Mouse (Mus musculus): Measurements from ENCODE around the gene Ffar3. TPM values are rescaled to one million over a fixed set of nuclear protein-coding genes. Genes with fewer than 3 reads are reported as not detected.

Gene Ffar3
- total and polyA plus RNA-seq, 3 experiments = not detected

DNA sequence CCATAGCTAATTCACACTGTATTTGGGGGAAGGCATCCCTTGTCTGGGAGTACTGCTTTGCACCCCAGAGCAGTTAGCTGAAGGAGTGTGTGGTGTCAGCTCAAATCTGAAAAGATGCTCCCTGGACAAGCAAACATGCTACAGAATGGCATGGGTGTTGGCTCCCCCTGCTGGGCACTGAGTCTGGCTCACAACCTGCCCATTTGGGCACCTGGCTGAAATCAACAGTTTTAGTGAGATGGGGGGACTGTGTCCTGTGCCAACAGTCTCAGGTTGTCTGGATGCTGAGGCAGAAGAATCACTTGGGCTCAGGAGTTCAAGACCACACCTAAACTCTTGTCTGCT is 3.3 kb upstream of the Ffar3 start (continued):
- no peak for TF ChIP-seq TBP (conservative IDR thresholded peaks at IDR 0.05; ENCODE audit: low read depth, low read length)
- TF ChIP-seq MYC (IDR thresholded peaks at IDR 0.05; ENCODE audit: low read depth, low read length) = peak; percentile 72; the same call in 1 of the 2 replicates
- TF ChIP-seq ZNF384 (IDR thresholded peaks at IDR 0.05; ENCODE audit: low read depth, low read length) = no peak
- TF ChIP-seq ELF1 (IDR thresholded peaks at IDR 0.05; ENCODE audit: low read depth, low read length) = no peak
- no peak for TF ChIP-seq PAX5 (IDR thresholded peaks at IDR 0.05; ENCODE audit: low read length)
- no peak for TF ChIP-seq POLR2A (IDR thresholded peaks at IDR 0.05; ENCODE audit: low read depth, low read length)
- no peak for TF ChIP-seq GABPA (IDR thresholded peaks at IDR 0.05; ENCODE audit: insufficient replicate concordance, low read depth, low read length)
- TF ChIP-seq NRF1 (IDR thresholded peaks at IDR 0.05; ENCODE audit: low read depth, low read length) = peak; percentile 37; the same call in 1 of the 2 replicates
- peak; percentile 50; the same call in 1 of the 2 replicates for TF ChIP-seq MAX (IDR thresholded peaks at IDR 0.05; ENCODE audit: low read length)
- TF ChIP-seq KAT2A (IDR thresholded peaks at IDR 0.05; ENCODE audit: insufficient replicate concordance, low read length) = no peak

DNA sequence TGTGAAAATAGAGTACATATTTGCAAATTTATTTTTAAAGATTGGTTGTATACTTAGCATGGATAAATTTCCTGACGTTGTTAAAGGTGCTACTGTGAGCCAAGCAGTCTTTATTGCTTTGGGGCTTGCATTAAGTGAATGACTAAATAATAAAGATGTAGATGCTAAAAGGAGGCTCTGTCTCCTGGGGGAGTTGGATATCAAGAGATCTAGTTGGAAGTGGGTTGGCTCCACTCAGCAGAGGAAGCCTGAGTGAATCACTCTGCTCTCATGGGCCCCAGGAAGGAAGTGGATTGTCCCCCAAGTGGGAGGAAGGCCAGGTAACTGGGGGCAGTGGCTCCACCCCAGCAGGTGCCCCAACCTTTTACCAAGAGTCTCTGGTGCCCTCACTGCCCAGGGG is 1.8 kb upstream of the Ffar3 start:
- in situ Hi-C loops (cut with MboI; ENCODE audit: low pct_ligation_motif_present, low pct_unique_long_range_greater_than_20kb, low sequenced_read_pairs) = no loop called here
- H3K9ac ChIP-seq (ENCODE audit: insufficient read depth, low read depth) = no peak overlapping the region
- DNase-seq (ENCODE audit: extremely low read depth) = no peak
- TF ChIP-seq ZKSCAN1 (IDR thresholded peaks at IDR 0.05; ENCODE audit: borderline replicate concordance, low read depth, low read length) (no peak), RAD21 (IDR thresholded peaks at IDR 0.05; ENCODE audit: low read depth, low read length) (no peak), USF2 (conservative IDR thresholded peaks at IDR 0.05; ENCODE audit: low read depth, low read length) (no peak), NRF1 (IDR thresholded peaks at IDR 0.05; ENCODE audit: low read depth, low read length) (no peak), MAFK (IDR thresholded peaks at IDR 0.05; ENCODE audit: insufficient replicate concordance, low read length) (no peak)
- H3K79me2 ChIP-seq (replicated peaks; ENCODE audit: control insufficient read depth, extremely low read depth, insufficient read depth, poor library complexity, severe bottlenecking) = no peaks in the 10 kb centered on the region
- H3K4me1 ChIP-seq (ENCODE audit: control insufficient read depth in 1 of 2, insufficient read depth in 2 of 2) = peaks cover 8 to 42% of the 10 kb centered on the region in 2 experiments
- H3K36me3 ChIP-seq (replicated peaks in 1 of 2; ENCODE audit: control insufficient read depth in 1 of 2, insufficient read depth in 1 of 2, low read length in 1 of 2) = peaks cover 0 to 24% of the 10 kb centered on the region in 2 experiments
- dilution Hi-C loops (cut with MboI; ENCODE audit: extremely low pct_ligation_motif_present, extremely low pct_unique_long_range_greater_than_20kb, low sequenced_read_pairs) = no loop called here
- no peak overlapping the region for H3K27ac ChIP-seq (ENCODE audit: insufficient read depth, low read depth)
- no peaks in the 10 kb centered on the region for H3K9me3 ChIP-seq (replicated peaks; ENCODE audit: low read length)
- no peaks in the 10 kb centered on the region for H3K27me3 ChIP-seq (replicated peaks)
- H3K4me3 ChIP-seq (replicated peaks in 1 of 3; ENCODE audit: low read depth in 2 of 3, low read length in 2 of 3, poor library complexity in 1 of 3) = no peak overlapping the region
- H3K4me2 ChIP-seq (ENCODE audit: insufficient read depth, low read depth, poor library complexity, severe bottlenecking) = no peak overlapping the region

DNA sequence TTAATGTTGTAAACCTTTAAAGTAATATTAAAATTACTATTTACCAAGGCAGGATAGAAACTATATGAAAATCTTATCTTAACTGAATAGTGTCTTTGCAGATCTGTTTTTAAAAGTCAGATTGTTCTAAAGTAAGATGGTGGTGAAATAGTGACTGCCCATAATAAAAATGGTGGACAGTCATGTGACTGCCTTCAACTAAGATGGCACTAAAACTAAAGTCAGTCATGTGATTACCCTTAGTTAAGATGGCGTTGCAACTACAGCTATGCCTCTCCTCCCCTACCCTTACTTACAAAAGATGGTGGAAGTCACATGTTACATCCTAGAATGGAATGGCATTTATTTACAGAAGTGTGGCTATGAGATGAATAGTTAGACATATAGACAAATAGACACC is 4.6 kb downstream of the Ffar3 start:
- no peak overlapping the region for H3K4me2 ChIP-seq (ENCODE audit: insufficient read depth, low read depth, poor library complexity, severe bottlenecking)
- H3K9me3 ChIP-seq (replicated peaks; ENCODE audit: low read length) = no peaks in the 10 kb centered on the region
- H3K9ac ChIP-seq (ENCODE audit: insufficient read depth, low read depth) = no peak overlapping the region
- H3K27ac ChIP-seq (ENCODE audit: insufficient read depth, low read depth) = no peak overlapping the region
- dilution Hi-C loops (cut with MboI; ENCODE audit: extremely low pct_ligation_motif_present, extremely low pct_unique_long_range_greater_than_20kb, low sequenced_read_pairs) (no loop called here), in situ Hi-C loops (cut with MboI; ENCODE audit: low pct_ligation_motif_present, low pct_unique_long_range_greater_than_20kb, low sequenced_read_pairs) (no loop called here)
- DNase-seq (ENCODE audit: extremely low read depth) = no peak
- TF ChIP-seq NRF1 (IDR thresholded peaks at IDR 0.05; ENCODE audit: low read depth, low read length) = peak; percentile 53
- no peak for TF ChIP-seq GABPA (IDR thresholded peaks at IDR 0.05; ENCODE audit: insufficient replicate concordance, low read depth, low read length)
- TF ChIP-seq USF2 (conservative IDR thresholded peaks at IDR 0.05; ENCODE audit: low read depth, low read length) = peak; percentile 72
- TF ChIP-seq HCFC1 (IDR thresholded peaks at IDR 0.05; ENCODE audit: low read depth, low read length) = peak; percentile 51
- TF ChIP-seq ZC3H11A (IDR thresholded peaks at IDR 0.05; ENCODE audit: low read depth, low read length) = no peak
- TF ChIP-seq SMC3 (IDR thresholded peaks at IDR 0.05; ENCODE audit: low read depth, low read length) = no peak
- peak; percentile 62; the same call in 1 of the 2 replicates for TF ChIP-seq USF1 (IDR thresholded peaks at IDR 0.05; ENCODE audit: low read depth, low read length)
- no peak for TF ChIP-seq ZKSCAN1 (IDR thresholded peaks at IDR 0.05; ENCODE audit: borderline replicate concordance, low read depth, low read length)
- H3K4me3 ChIP-seq (replicated peaks in 1 of 3; ENCODE audit: low read depth in 2 of 3, low read length in 2 of 3, poor library complexity in 1 of 3) = no peak overlapping the region
- peaks cover 8 to 16% of the 10 kb centered on the region in 2 experiments for H3K4me1 ChIP-seq (ENCODE audit: control insufficient read depth in 1 of 2, insufficient read depth in 2 of 2)
- no peaks in the 10 kb centered on the region for H3K36me3 ChIP-seq (replicated peaks in 1 of 2; ENCODE audit: control insufficient read depth in 1 of 2, insufficient read depth in 1 of 2, low read length in 1 of 2)
- H3K27me3 ChIP-seq (replicated peaks) = no peaks in the 10 kb centered on the region
- H3K79me2 ChIP-seq (replicated peaks; ENCODE audit: control insufficient read depth, extremely low read depth, insufficient read depth, poor library complexity, severe bottlenecking) = no peaks in the 10 kb centered on the region
